Comparison of ENCODE assay signal across 26 mouse cellular contexts in the genomic region with DNA sequence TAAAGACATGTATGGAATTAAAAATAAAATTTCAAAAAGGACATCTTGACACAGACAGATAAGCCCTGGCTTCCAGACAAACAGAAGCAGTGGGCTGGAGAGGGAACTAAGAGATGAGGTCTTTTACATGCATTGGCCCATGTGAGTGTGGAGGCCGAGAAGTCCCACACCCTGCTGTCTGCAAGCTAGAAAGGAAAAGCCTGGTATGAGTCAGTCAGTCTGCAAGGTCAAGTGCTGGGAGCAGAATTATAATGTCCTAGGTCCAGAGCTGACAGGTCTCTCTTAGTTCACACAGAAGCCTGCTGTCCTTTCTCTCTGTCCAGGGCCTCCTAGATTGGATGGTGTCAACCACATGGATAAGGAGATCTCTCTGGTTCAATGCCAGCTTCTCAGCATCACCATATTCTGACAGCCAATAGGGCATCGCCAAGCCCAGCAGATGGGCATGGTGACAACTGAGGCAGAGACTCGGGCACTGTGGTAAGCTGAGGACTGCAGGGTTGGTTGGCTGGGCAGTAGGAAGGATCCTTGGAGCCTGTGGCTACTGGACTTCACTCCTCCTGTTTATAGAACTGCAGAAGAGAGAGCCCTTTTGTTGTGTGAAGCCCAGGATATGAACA. TPM values are rescaled to one million over a fixed set of nuclear protein-coding genes. Genes with fewer than 3 reads are reported as not detected.
DNase-seq lines count a peak whose midpoint lies in the region; TF ChIP-seq lines count a peak whose summit lies in the region.
"Had no signal": no experiment of that assay in that cellular context is flagged by ENCODE, and none has a peak within 500 bp of the region (broad histone marks: within the 10 kb centered on the region; RNA-seq: fewer than 3 reads in every experiment).

No protein-coding gene starts in this region.

- H3K79me2 ChIP-seq in MEL (ENCODE audit: control insufficient read depth, insufficient read depth, low read length, poor library complexity) = peaks cover 15% of the 10 kb centered on the region

- TF ChIP-seq POLR2A in MEL (IDR thresholded peaks at IDR 0.05; ENCODE audit: control insufficient read depth in 1 of 2, insufficient read depth in 1 of 2, low read depth in 1 of 2, low read length in 2 of 2, poor library complexity in 1 of 2) = no peak

- no peak for TF ChIP-seq CTCF in MEL (IDR thresholded peaks at IDR 0.05 in 2 of 3, conservative IDR thresholded peaks at IDR 0.05 in 1 of 3; ENCODE audit: control insufficient read depth in 1 of 3, insufficient read depth in 1 of 3, low read depth in 2 of 3, low read length in 3 of 3, poor library complexity in 1 of 3, severe bottlenecking in 1 of 3)
- no peak for TF ChIP-seq CTCF in layer of hippocampus, adult 2 months (conservative IDR thresholded peaks at IDR 0.05)

- no peak overlapping the region for H3K27ac ChIP-seq in MEL (ENCODE audit: control insufficient read depth, low read depth, low read length)
- H3K27ac ChIP-seq in layer of hippocampus, adult 2 months = no peak overlapping the region
- H3K27ac ChIP-seq: embryonic facial prominence, embryonic 10.5 days; embryonic facial prominence, embryonic 13.5 days; forebrain, embryonic 12.5 days; forebrain, embryonic 15.5 days; heart, adult 2 months; heart, embryonic 10.5 days; heart, embryonic 13.5 days; hindbrain, embryonic 14.5 days; hindbrain, postnatal 0 days had no signal

- no peak overlapping the region for H3K9ac ChIP-seq in MEL (ENCODE audit: control insufficient read depth, low read depth, low read length, poor library complexity, severe bottlenecking)
- H3K9ac ChIP-seq: embryonic facial prominence, embryonic 13.5 days; forebrain, embryonic 12.5 days; forebrain, embryonic 15.5 days; heart, embryonic 13.5 days; hindbrain, embryonic 14.5 days had no signal

- TF ChIP-seq EP300 in MEL (IDR thresholded peaks at IDR 0.05; ENCODE audit: low read depth in 1 of 2, low read length in 2 of 2) = no peak

- peaks cover 6 to 19% of the 10 kb centered on the region in 2 experiments; a peak in 3 of 4 replicates for H3K4me1 ChIP-seq in MEL (ENCODE audit: control insufficient read depth in 1 of 2, insufficient read depth in 2 of 2, low read length in 2 of 2)

- H3K9me3 ChIP-seq in MEL (replicated peaks; ENCODE audit: insufficient read depth, low read length) = no peaks in the 10 kb centered on the region
- H3K9me3 ChIP-seq: embryonic facial prominence, embryonic 10.5 days; embryonic facial prominence, embryonic 13.5 days; forebrain, embryonic 12.5 days; forebrain, embryonic 15.5 days; G1E; heart, embryonic 10.5 days; heart, embryonic 13.5 days had no signal

- peak; percentile 46 for DNase-seq in adrenal gland, postnatal 14 days
- DNase-seq in adrenal gland, postnatal 4 days (ENCODE audit: low spot score in 2 of 2) = no peak
- peak; percentile 56 to 68 for DNase-seq in cerebellum, postnatal 14 days
- DNase-seq in cerebellum, adult 18-20 months = no peak
- peak; percentile 46 for DNase-seq in MEL (ENCODE audit: low read depth, low spot score)
- DNase-seq in layer of hippocampus, adult 2 months (ENCODE audit: low spot score in 2 of 2) = no peak
- DNase-seq: B cell, adult 2 months; cerebellum, adult 2 months; cerebellum, adult 9-11 months; embryo, embryonic 11 days; gastrocnemius, postnatal 36 days; heart, adult 2 months; heart, postnatal 14 days; heart, postnatal 4 days; kidney, adult 18-20 months; kidney, adult 9 months had no signal

- peaks cover 0 to 15% of the 10 kb centered on the region in 2 experiments; a peak in 3 of 4 replicates for H3K36me3 ChIP-seq in MEL (ENCODE audit: control insufficient read depth in 1 of 2, insufficient read depth in 2 of 2, low read length in 2 of 2)
- H3K36me3 ChIP-seq: embryonic facial prominence, embryonic 10.5 days; embryonic facial prominence, embryonic 13.5 days; forebrain, embryonic 12.5 days; forebrain, embryonic 15.5 days; heart, embryonic 10.5 days; heart, embryonic 13.5 days had no signal

- no peak for TF ChIP-seq RAD21 in MEL (IDR thresholded peaks at IDR 0.05; ENCODE audit: low read depth, low read length)

- H3K4me3 ChIP-seq in MEL (ENCODE audit: control insufficient read depth in 1 of 2, insufficient read depth in 1 of 2, low read depth in 2 of 2, low read length in 2 of 2) = no peak overlapping the region
- H3K4me3 ChIP-seq in layer of hippocampus, adult 2 months = no peak overlapping the region
- H3K4me3 ChIP-seq: embryonic facial prominence, embryonic 10.5 days; embryonic facial prominence, embryonic 13.5 days; erythroblast, embryonic 14.5 days; forebrain, embryonic 12.5 days; forebrain, embryonic 15.5 days; heart, adult 2 months; heart, embryonic 10.5 days; heart, embryonic 13.5 days had no signal

- no peaks in the 10 kb centered on the region for H3K27me3 ChIP-seq in MEL (ENCODE audit: control insufficient read depth in 1 of 2, insufficient read depth in 2 of 2, low read length in 2 of 2)

TF ChIP-seq in MEL, 35 proteins besides CTCF, POLR2A, EP300 and RAD21:
- TF ChIP-seq MEF2A (IDR thresholded peaks at IDR 0.05; ENCODE audit: extremely low read depth, insufficient replicate concordance, low read depth, low read length, poor library complexity, severe bottlenecking) (no peak), ZC3H11A (IDR thresholded peaks at IDR 0.05; ENCODE audit: low read depth, low read length) (no peak), UBTF (IDR thresholded peaks at IDR 0.05; ENCODE audit: borderline replicate concordance, insufficient read depth, low read depth, low read length) (no peak), KAT2A (conservative IDR thresholded peaks at IDR 0.05; ENCODE audit: low read depth, low read length) (no peak)

RNA-seq across cellular contexts. Expression of a gene that starts 18.3 kb away (rescaled TPM):
- 2.8 and 4.6 TPM in 2 replicates for total RNA-seq in adrenal gland, postnatal 14 days (2021)
- total RNA-seq in adrenal gland, postnatal 4 days (2021) = 1 to 10 TPM; 6.4 to 6.8 TPM
- total RNA-seq in MEL (2012; rRNA removed) = 4.5 and 7.6 TPM in 2 replicates
- 10 to 100 TPM in 1 of 2 experiments, not detected in 1; 11.4 TPM for polyA plus RNA-seq in MEL (2012; ENCODE audit: insufficient read depth in 1 of 2, insufficient read length in 2 of 2, low read depth in 1 of 2, low replicate concordance in 2 of 2, missing spikeins in 1 of 2)
- total RNA-seq in layer of hippocampus, adult 2 months (2021) = under 1 TPM; 0.44 to 0.52 TPM

RNA-seq across cellular contexts. Expression of a gene that starts 22.2 kb away (rescaled TPM):
- 245 and 247 TPM in 2 replicates for total RNA-seq in adrenal gland, postnatal 14 days (2021)
- 100 to 1,000 TPM; 334 to 351 TPM for total RNA-seq in adrenal gland, postnatal 4 days (2021)
- total RNA-seq in MEL (2012; rRNA removed) = 289 and 322 TPM in 2 replicates
- 100 to 1,000 TPM; 764 to 827 TPM for polyA plus RNA-seq in MEL (2012; ENCODE audit: insufficient read depth in 1 of 2, insufficient read length in 2 of 2, low read depth in 1 of 2, low replicate concordance in 2 of 2, missing spikeins in 1 of 2)
- 100 to 1,000 TPM; 152 to 160 TPM for total RNA-seq in layer of hippocampus, adult 2 months (2021)

RNA-seq across cellular contexts. Expression of a gene that starts 23.3 kb away (rescaled TPM):
- 29.1 and 33.0 TPM in 2 replicates for total RNA-seq in adrenal gland, postnatal 14 days (2021)
- total RNA-seq in adrenal gland, postnatal 4 days (2021) = 10 to 100 TPM; 49.2 to 56.6 TPM
- total RNA-seq in MEL (2012; rRNA removed) = 40.0 and 49.7 TPM in 2 replicates
- 10 to 100 TPM in 1 of 2 experiments, not detected in 1; 64.0 TPM for polyA plus RNA-seq in MEL (2012; ENCODE audit: insufficient read depth in 1 of 2, insufficient read length in 2 of 2, low read depth in 1 of 2, low replicate concordance in 2 of 2, missing spikeins in 1 of 2)
- total RNA-seq in layer of hippocampus, adult 2 months (2021) = 100 to 1,000 TPM; 194 to 210 TPM
- polyA plus RNA-seq: G1E had no signal

RNA-seq across cellular contexts. Expression of a gene that starts 52.4 kb away (rescaled TPM):
- total RNA-seq in adrenal gland, postnatal 14 days (2021) = 48.4 and 54.1 TPM in 2 replicates
- 10 to 100 TPM; 69.9 to 72.6 TPM for total RNA-seq in adrenal gland, postnatal 4 days (2021)
- 591 and 659 TPM in 2 replicates for total RNA-seq in MEL (2012; rRNA removed)
- polyA plus RNA-seq in MEL (2012; ENCODE audit: insufficient read depth in 1 of 2, insufficient read length in 2 of 2, low read depth in 1 of 2, low replicate concordance in 2 of 2, missing spikeins in 1 of 2) = 100 to 1,000 TPM in 1 of 2 experiments, not detected in 1; 531 TPM
- 10 to 100 TPM; 19.6 to 20.1 TPM for total RNA-seq in layer of hippocampus, adult 2 months (2021)

Comparison
In these comparisons a context has a peak if more than half of its experiments do, and no peak if none do; other contexts are left out.
1. DNase-seq: peak in adrenal gland, postnatal 14 days (single experiment), cerebellum, postnatal 14 days (2 of 2) and MEL (single experiment); none in adrenal gland, postnatal 4 days (0 of 2), cerebellum, adult 18-20 months (0 of 2) and layer of hippocampus, adult 2 months (0 of 2).